Mouse (Mus musculus) hindbrain, embryonic 11.5 days (tissue): ENCODE data around the gene Smox. TPM values are rescaled to one million over a fixed set of nuclear protein-coding genes. Genes with fewer than 3 reads are reported as not detected.

ENCODE experiments used
- ATAC-seq: fragments of 200-750 bp; cut with Nextera tagmentation; 2 replicates; pipeline ENCODE4 v1.8.0; 2017; ENCODE audit warnings: mild to moderate bottlenecking, moderate TSS enrichment, moderate library complexity; ENCODE audit not compliant: low FRiP score
- DNase-seq: peaks from one replicate; pipeline ENCODE4 v3.0.0-alpha.2; 2015; ENCODE audit warnings: low spot score
- H3K27ac ChIP-seq: fragments of 300-500 bp; sonication (generic); 2 replicates; pipeline ENCODE4 v1.5.1; 2014; ENCODE audit warnings: mild to moderate bottlenecking, low read depth, low read length
- H3K27me3 ChIP-seq: fragments of 300-500 bp; sonication (generic); 2 replicates; pipeline ENCODE4 v1.6.1; 2014; ENCODE audit warnings: mild to moderate bottlenecking, low read length, moderate library complexity, mixed read lengths; ENCODE audit not compliant: control insufficient read depth, insufficient read depth
- H3K36me3 ChIP-seq: fragments of 300-500 bp; sonication (generic); 2 replicates; pipeline ENCODE4 v1.6.1; 2014; ENCODE audit warnings: mild to moderate bottlenecking, low read length, moderate library complexity, mixed read lengths; ENCODE audit not compliant: control insufficient read depth, insufficient read depth
- H3K4me1 ChIP-seq: fragments of 300-500 bp; sonication (generic); replicated peaks from 2 replicates; pipeline ENCODE4 v1.6.1; 2014; ENCODE audit warnings: low read length, mixed read lengths; ENCODE audit not compliant: control insufficient read depth, insufficient read depth
- H3K4me2 ChIP-seq: fragments of 300-500 bp; sonication (generic); replicated peaks from 2 replicates; pipeline ENCODE4 v1.6.1; 2014; ENCODE audit warnings: mild to moderate bottlenecking, low read depth, low read length
- H3K4me3 ChIP-seq: fragments of 300-500 bp; sonication (generic); 2 replicates; pipeline ENCODE4 v1.5.1; 2014; ENCODE audit warnings: low read depth, low read length
- H3K9ac ChIP-seq: fragments of 300-500 bp; sonication (generic); 2 replicates; pipeline ENCODE4 v1.6.1; 2014; ENCODE audit warnings: low read depth, low read length
- H3K9me3 ChIP-seq: fragments of 300-500 bp; sonication (generic); 2 replicates; pipeline ENCODE4 v1.6.1; 2016; ENCODE audit warnings: low read length; ENCODE audit not compliant: control insufficient read depth
- WGBS: fragments of 180-500 bp; shearing (Covaris S2); extraction: QIAGEN DNeasy Blood & Tissue Kit; methylation state at CpG from one replicate; pipeline ENCODE4 v1.1.7; 2014; 5-methylcytosine and 5-hydroxymethylcytosine counted together
- polyA plus RNA-seq: library from polyadenylated mRNA; unstranded; fragments of >200 nt; fragmentation: Nextera tagmentation; extraction: Ambion mirVana; gene quantifications from 2 replicates; pipeline ENCODE4 v1.2.1, GENCODE M21; 2014

Gene Smox
- polyA plus RNA-seq, 1 experiment from 2014 or later = 25.6 TPM

DNA sequence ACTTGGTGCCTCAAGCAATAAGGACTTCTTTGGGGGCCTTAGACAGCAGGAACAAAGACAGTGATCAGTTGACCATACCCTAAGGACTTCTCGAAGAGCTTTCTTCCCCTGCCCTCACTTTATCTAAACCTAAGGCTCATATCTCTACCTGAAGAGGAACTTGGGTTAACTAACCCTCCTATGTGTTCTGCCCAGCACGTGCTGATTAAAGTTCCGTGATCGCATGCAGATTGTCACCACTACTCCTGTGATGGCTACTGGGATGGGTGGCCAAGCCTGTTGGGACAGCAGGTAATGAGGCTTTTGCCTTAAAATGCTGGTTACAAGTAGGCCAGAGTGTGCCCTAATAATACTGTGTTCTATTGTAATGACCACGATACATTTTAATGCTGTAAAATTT is 43.9 kb downstream of the Smox start:
- WGBS = 92% methylated on average over 5 of the region's 5 CpGs
- Histone ChIP-seq H3K27ac (no peak overlapping the region), H3K4me1 (no peaks in the 10 kb centered on the region), H3K4me2 (no peak overlapping the region), H3K9me3 (no peaks in the 10 kb centered on the region), H3K36me3 (no peaks in the 10 kb centered on the region), H3K4me3 (no peak overlapping the region), H3K27me3 (no peaks in the 10 kb centered on the region), H3K9ac (no peak overlapping the region)
- DNase-seq (no peak), ATAC-seq (no peak)

DNA sequence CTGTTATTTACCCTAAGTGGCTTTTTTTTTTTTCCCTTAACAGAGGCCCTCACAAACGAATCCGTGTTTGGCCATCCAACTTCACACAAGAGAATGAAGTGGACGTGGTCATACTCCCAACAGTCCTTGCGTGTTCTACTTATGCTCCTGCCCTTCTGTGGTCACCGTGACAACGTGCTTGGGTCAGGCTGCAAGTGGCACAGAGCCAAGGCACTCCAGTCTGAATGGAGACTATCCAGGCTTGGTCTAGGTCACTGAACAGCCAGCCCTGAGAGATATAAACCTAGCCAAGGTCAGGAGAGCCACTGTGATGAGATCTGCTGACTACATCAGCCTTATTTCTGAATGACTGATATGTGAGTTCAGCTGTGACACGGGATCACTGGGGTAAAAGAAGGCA is 47.0 kb downstream of the Smox start:
- ATAC-seq = no peak
- no peak overlapping the region for H3K27ac ChIP-seq
- H3K27me3 ChIP-seq = no peaks in the 10 kb centered on the region
- no peaks in the 10 kb centered on the region for H3K36me3 ChIP-seq
- WGBS = 81% methylated on average over 7 of the region's 7 CpGs
- H3K4me3 ChIP-seq = no peak overlapping the region
- no peak for DNase-seq
- H3K4me1 ChIP-seq = no peaks in the 10 kb centered on the region
- no peak overlapping the region for H3K4me2 ChIP-seq
- H3K9ac ChIP-seq = no peak overlapping the region
- H3K9me3 ChIP-seq = no peaks in the 10 kb centered on the region

DNA sequence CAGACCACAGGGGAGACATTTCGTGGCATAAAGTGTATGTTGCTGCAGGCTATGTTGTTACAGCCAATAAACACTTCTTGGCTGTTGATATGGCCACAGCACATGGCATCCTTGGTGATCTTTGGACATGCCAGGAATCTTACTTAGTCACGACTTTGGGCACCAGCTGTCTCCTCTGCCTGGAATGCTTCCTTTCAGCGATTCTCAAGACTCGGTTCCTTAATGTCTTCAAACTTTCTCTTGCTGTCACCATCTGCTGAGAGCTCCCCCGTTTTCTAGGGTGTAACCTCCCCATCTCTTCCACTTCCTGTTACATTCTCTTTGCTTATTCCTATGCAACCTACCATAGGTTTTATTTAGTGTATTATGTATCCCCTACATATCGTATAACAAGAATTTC is 48.5 kb downstream of the Smox start:
- no peak overlapping the region for H3K4me2 ChIP-seq

DNA sequence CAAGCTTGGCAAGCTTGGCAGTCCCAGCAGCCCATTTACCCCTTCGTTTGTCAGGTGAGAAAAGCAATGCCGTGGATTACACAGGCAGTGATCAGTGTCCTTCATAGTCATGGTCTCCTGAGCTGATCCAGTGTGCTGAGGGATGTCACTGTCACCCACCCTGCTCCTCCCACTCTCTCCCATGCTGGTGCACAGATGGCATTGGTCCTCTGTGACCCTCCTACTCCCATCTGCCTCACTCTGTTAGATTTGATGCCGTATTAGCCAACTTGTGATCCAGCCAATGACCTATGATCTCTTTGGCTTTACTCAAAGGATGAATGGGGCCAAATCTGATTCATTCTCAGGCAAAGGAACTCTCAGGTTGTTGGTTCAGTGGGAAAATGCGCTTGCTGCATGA is 50.4 kb downstream of the Smox start:
- Histone ChIP-seq H3K9me3 (no peaks in the 10 kb centered on the region), H3K36me3 (no peaks in the 10 kb centered on the region), H3K9ac (no peak overlapping the region), H3K27ac (no peak overlapping the region), H3K27me3 (peaks cover 13% of the 10 kb centered on the region), H3K4me3 (no peak overlapping the region), H3K4me1 (no peaks in the 10 kb centered on the region), H3K4me2 (no peak overlapping the region)
- 78% methylated on average over 4 of the region's 4 CpGs for WGBS
- no peak for DNase-seq
- ATAC-seq = no peak

More for the DNA sequence above, 48.5 kb downstream of the Smox start:
- Histone ChIP-seq H3K36me3 (no peaks in the 10 kb centered on the region), H3K4me1 (no peaks in the 10 kb centered on the region), H3K4me3 (no peak overlapping the region), H3K27ac (no peak overlapping the region), H3K9ac (no peak overlapping the region), H3K9me3 (no peaks in the 10 kb centered on the region), H3K27me3 (no peaks in the 10 kb centered on the region)
- WGBS = 80% methylated on average over 6 of the region's 6 CpGs
- DNase-seq (no peak), ATAC-seq (no peak)

DNA sequence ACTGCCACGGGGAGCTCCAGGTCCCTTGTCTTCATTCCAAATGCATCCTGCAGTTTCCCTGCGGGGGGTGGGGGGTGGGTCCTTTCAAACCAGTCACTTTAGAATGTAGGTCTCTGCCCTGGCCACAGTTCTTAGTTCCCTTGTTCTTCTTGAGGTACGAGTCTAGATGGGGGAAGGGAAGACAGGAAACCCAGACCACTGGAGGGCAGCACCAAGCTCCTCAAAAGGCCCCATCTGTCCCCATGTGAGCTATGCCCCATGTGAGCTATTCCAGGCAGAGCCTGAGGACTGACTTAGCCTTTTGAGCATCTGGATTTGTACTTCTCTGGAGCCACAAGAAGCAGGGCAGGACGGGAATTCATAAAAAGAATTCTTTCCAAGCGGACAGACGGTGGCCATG is 51.2 kb downstream of the Smox start:
- WGBS = 23% methylated on average over 6 of the region's 6 CpGs
- no peak overlapping the region for H3K4me2 ChIP-seq
- H3K4me3 ChIP-seq = no peak overlapping the region
- H3K27ac ChIP-seq = no peak overlapping the region
- ATAC-seq = peak; percentile 22; the same call in 1 of the 2 replicates
- H3K4me1 ChIP-seq = no peaks in the 10 kb centered on the region
- no peak overlapping the region for H3K9ac ChIP-seq
- H3K9me3 ChIP-seq = no peaks in the 10 kb centered on the region
- peak; percentile 34 for DNase-seq
- H3K27me3 ChIP-seq = peaks cover 21% of the 10 kb centered on the region
- H3K36me3 ChIP-seq = no peaks in the 10 kb centered on the region

DNA sequence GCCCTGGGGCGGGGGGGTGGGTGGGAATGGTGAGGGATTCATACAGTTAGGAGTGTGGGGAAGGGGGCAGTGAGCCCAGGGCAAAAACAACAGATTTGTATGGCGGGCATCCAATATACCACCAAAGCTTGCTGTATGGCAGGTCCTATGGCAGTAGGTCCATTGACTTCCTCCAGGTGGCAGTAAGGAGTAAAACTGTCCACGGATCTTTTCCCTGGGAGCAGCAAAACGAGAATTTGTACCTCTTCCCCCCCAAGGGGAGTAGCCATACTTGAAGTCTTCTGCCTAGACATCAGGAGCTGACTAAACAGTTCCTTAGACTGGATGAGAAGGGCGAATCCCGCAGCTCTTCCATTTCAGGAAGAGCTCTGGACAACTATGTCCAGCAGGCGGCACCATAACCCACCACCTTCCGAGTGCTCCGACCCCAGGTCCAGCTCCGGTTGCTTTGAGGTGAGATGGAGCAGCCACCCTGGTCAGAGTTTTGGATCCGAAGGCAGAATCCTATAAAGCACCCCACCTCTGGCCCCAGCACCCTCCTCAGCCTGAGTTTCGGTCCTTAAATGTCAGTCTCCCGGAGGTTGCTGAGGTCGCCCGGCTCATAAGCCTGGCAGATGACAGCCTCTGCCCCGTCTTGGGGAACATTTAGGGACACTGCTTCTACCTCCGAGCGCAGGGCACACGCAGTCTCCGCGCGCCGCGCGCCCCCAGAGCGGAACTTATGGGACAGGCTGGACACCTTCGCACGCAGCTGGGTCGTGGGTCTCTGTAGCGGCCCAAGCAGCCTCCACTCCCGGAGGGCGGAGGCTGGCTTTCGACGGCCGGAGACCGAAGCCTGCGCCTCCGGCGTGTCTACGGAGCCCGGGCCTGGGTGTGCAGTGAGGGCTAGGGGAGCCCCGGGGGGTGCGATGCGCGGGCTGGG is 54.4 kb downstream of the Smox start:
- no peak overlapping the region for H3K27ac ChIP-seq
- 3% methylated on average over 45 of the region's 45 CpGs for WGBS
- H3K4me3 ChIP-seq = peak overlapping the region; percentile 39
- peak; percentile 84 for DNase-seq
- peaks cover 28% of the 10 kb centered on the region for H3K27me3 ChIP-seq
- peak overlapping the region; percentile 52 for H3K9ac ChIP-seq
- H3K4me1 ChIP-seq = no peaks in the 10 kb centered on the region
- peak; percentile 52 for ATAC-seq
- H3K4me2 ChIP-seq = peak overlapping the region; percentile 71
- no peaks in the 10 kb centered on the region for H3K9me3 ChIP-seq
- no peaks in the 10 kb centered on the region for H3K36me3 ChIP-seq

DNA sequence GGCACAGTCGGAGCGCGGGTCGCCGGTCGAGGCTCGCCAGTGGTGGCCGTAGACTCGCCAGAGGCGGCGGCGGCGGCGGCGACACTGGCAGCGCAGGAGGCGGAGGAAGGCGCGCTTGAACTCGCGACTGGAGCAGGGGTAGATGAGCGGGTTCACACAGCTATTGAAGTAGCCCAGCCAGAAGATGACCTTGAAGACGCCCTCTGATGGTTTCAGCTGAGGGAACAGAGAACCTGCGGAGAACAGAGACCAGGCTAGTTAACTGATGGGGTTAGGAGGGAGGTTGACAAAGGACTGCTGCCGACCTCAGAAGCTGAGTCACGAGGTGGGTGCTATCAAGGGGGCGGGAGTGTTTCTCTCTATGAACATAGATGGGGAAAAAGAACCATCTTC is 55.0 kb downstream of the Smox start:
- 4% methylated on average over 27 of the region's 27 CpGs for WGBS
- Histone ChIP-seq H3K36me3 (no peaks in the 10 kb centered on the region), H3K4me2 (peak overlapping the region; percentile 71), H3K4me3 (peak overlapping the region; percentile 39), H3K9me3 (no peaks in the 10 kb centered on the region), H3K4me1 (no peaks in the 10 kb centered on the region), H3K9ac (peak overlapping the region; percentile 52), H3K27ac (no peak overlapping the region), H3K27me3 (peaks cover 28% of the 10 kb centered on the region)
- ATAC-seq (no peak; the same call in 1 of the 2 replicates), DNase-seq (peak; percentile 55)

DNA sequence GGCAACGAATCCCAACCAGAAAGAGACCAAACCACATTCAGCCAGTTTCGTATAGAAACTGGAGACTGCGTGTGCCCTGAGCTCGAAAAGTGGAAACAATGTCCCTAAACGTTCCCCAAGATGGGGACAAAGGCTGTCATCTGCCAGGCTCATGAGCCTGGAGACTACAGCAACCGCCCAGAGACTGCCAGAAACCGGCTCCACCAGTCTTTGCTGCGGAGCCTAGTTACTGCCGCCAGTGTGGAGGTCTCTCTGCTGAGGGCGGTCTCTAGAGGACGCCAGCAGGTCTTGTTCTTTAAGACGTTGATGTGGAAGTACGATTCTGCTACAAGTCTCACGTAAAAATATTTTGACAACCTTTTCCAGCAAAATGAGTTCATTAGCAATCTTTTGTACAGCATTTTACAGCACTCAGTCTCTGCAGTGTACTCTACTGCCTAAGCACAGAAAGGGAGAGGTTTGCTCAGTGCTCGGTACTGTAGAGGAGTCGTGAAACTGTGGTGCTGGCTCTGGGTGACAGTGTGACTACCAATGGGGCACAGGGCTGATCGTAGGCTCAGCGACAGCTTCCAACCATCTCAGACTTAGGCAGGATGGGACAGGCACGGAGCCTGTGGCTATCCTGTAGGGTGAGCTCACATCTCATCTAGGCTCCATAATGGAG is 55.6 kb downstream of the Smox start:
- DNase-seq (peak; percentile 45), ATAC-seq (no peak)
- Histone ChIP-seq H3K36me3 (no peaks in the 10 kb centered on the region), H3K9me3 (no peaks in the 10 kb centered on the region), H3K27me3 (peaks cover 28% of the 10 kb centered on the region), H3K4me3 (no peak overlapping the region), H3K27ac (no peak overlapping the region), H3K4me1 (no peaks in the 10 kb centered on the region), H3K9ac (no peak overlapping the region), H3K4me2 (no peak overlapping the region)
- WGBS = 14% methylated on average over 19 of the region's 19 CpGs
